Mouse (Mus musculus) cerebellum, adult 18-20 months (tissue): ENCODE measurements around the gene Apba2.

Source experiments
- DNase-seq, 2 experiments: peaks; one replicate each; pipeline ENCODE4 v3.0.0; 2021

Gene Apba2

GRCm38 (mm10) chr7:64729785-64730184 lies 228.3 kb downstream of the Apba2 start:
- peak; percentile 84 to 86 for DNase-seq

- DNase-seq: no peak
Observed at GRCm38 (mm10) chr7:64739131-64739530, 237.6 kb downstream of the Apba2 start.

GRCm38 (mm10) chr7:64741333-64742307 lies 240.1 kb downstream of the Apba2 start:
- peak; percentile 75 to 87 for DNase-seq

- DNase-seq: no peak
Observed at GRCm38 (mm10) chr7:64743610-64744009, 242.1 kb downstream of the Apba2 start.

GRCm38 (mm10) chr7:64751465-64751864 lies 250.0 kb downstream of the Apba2 start:
- peak; percentile 68 to 73 for DNase-seq

GRCm38 (mm10) chr7:64752133-64752532 lies 250.6 kb downstream of the Apba2 start:
- DNase-seq: no peak

- DNase-seq: no peak
Observed at GRCm38 (mm10) chr7:64753678-64754077, 252.2 kb downstream of the Apba2 start.

- DNase-seq: no peak
Observed at GRCm38 (mm10) chr7:64754161-64754560, 252.7 kb downstream of the Apba2 start.

GRCm38 (mm10) chr7:64755141-64755540 lies 253.6 kb downstream of the Apba2 start:
- DNase-seq: no peak

- DNase-seq: no peak
Observed at GRCm38 (mm10) chr7:64765595-64765994, 264.1 kb downstream of the Apba2 start.

GRCm38 (mm10) chr7:64769768-64770167 lies 268.3 kb downstream of the Apba2 start:
- DNase-seq: no peak

- no peak for DNase-seq
Observed at GRCm38 (mm10) chr7:64770779-64771390, 269.4 kb downstream of the Apba2 start.

- no peak for DNase-seq
Observed at GRCm38 (mm10) chr7:64773465-64773864, 272.0 kb downstream of the Apba2 start.

GRCm38 (mm10) chr7:64776708-64777489 lies 275.4 kb downstream of the Apba2 start:
- DNase-seq: no peak

- DNase-seq: no peak
Observed at GRCm38 (mm10) chr7:64779501-64779900, 278.0 kb downstream of the Apba2 start.

- DNase-seq: no peak
Observed at GRCm38 (mm10) chr7:64785040-64785439, 283.5 kb downstream of the Apba2 start.

- no peak for DNase-seq
Observed at GRCm38 (mm10) chr7:64791145-64791544, 289.6 kb downstream of the Apba2 start.

- peak; percentile 44 to 45 for DNase-seq
Observed at GRCm38 (mm10) chr7:64792031-64792430, 290.5 kb downstream of the Apba2 start.

- no peak for DNase-seq
Observed at GRCm38 (mm10) chr7:64795554-64795953, 294.0 kb downstream of the Apba2 start.
